Mouse (Mus musculus): ENCODE results near the gene Vsnl1.

Vsnl1 gene

DNA sequence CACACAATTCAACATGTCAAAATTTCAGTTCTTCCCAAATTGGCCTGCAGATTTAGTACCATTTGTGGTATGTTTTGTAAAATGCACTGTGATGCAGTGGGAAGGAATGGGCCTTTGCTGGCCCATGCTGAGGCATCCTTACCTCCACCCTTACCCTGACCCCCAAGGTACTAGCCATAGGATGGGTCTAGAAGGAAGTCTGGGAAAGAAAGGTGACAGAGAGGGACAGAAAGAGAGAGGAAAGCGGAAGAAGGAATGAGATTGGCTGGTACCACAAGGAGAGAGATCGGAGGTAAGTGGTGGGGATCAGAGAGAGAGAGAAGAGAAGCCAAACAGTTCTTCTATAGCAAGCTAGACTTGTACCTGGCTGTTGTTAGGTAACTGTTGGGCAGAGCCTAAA, 125.3 kb downstream of the Vsnl1 start:
- ChIA-PET CTCF (interaction anchor here in 1 of 4 experiments (1.8 kb wide), 1 partner anchor 115 kb away, joined by 7 read pairs; no protein-coding TSS in a partner anchor), POLR2A (interaction anchor here in 1 of 4 experiments (1.7 kb wide), 1 partner anchor 47 kb away, joined by 5 read pairs; no protein-coding TSS in a partner anchor)

DNA sequence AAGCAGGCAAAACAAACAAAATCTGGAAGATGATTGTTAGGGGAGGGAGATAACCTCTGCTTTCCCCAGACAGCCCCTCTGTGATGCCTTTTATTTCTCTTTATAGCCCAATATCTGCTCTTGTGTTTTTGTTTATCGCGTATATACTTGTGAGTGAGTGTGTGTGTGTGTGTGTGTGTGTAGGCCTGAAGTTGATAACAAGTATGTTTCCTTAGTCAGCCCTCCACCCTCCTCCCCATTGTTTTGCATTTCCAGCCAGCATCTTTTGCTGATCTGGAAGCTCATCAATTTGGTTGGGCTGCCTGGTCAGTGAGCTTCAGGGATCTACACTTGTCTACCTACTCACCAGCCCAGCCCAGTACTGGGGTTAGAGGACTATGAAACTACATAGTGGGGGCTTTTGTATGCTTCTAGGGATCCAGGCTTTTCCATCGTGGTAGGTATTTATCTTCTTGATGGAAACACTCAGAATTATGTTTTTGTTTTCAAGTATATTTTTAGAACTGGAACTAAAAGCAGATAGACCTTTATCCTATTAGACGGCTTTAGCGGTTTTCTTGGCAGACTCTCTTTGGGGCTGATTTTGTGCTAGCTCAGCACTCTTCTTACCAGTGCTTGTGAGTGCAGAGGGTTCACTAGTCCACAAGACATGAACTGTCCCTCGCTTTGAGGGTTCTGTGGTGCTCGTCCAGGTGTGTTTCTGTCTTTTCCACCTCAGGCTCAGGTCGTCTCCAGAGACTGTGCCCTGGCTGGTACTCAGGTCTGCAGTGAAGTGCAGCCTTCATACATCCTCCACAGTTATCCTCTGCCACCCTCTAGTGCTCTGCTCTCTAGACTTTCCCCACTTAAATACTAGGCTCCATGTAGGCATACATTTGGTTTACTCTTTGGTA, 129.4 kb downstream of the Vsnl1 start:
- ChIA-PET CTCF (interaction anchor here in 1 of 4 experiments (1.0 to 1.2 kb wide), 2 partner anchors 111 kb away, joined by 3 to 4 read pairs; no protein-coding TSS in a partner anchor), POLR2A (interaction anchor here in 3 of 4 experiments (0.6 to 1.4 kb wide), 4 partner anchors 10 to 1038 kb away, joined by 3 to 4 read pairs (median 4); no protein-coding TSS in a partner anchor)

DNA sequence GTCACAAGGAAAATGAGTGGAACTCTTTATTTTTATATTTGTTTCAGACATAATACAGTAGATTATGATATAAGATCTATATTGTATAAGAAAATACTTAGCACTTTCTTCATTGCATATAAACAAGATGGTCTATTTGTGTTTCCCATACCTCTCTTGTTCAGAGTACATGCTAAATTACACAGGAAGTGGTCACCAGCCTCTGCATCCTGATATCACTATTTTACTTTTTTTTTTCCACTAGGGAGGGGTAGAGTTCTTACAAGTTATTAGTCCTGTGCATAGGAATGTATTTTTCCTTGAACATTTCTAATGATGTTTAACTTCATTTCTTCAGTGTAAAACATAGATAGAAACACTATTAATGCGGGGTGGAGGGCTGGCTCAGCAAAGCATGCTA, 135.6 kb downstream of the Vsnl1 start:
- POLR2A ChIA-PET = interaction anchor here in 2 of 4 experiments (1.4 to 4.4 kb wide), 4 partner anchors 12 to 35 kb away, joined by 3 to 19 read pairs (median 4); partner anchors contain the start of genes Gen1 (in 2 of the 2) and Smc6 (in 2 of the 2)
- CTCF ChIA-PET = no interaction called here

DNA sequence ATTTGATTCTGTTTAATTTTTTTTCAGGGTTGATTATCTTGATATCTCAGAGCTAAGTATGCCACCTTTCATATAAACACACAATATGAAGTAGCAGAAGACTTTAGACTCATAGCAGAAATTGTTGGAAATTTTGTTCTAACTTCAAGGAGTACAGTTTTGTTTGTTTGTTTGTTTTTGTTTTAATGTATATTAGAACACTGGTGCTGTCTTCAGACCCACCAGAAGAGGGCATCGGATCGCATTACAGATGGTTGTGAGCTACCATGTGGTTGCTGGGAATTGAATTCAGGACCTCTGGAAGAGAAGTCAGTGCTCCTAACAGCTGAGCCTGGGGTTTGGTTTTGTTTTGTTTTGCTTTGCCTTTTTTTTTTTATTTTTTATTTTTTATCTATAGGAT, 150.0 kb downstream of the Vsnl1 start:
- CTCF ChIA-PET = interaction anchor here in 3 of 4 experiments (0.6 to 1.4 kb wide), 7 partner anchors 26 to 91 kb away, joined by 3 to 9 read pairs (median 3); no protein-coding TSS in a partner anchor
- POLR2A ChIA-PET = no interaction called here

DNA sequence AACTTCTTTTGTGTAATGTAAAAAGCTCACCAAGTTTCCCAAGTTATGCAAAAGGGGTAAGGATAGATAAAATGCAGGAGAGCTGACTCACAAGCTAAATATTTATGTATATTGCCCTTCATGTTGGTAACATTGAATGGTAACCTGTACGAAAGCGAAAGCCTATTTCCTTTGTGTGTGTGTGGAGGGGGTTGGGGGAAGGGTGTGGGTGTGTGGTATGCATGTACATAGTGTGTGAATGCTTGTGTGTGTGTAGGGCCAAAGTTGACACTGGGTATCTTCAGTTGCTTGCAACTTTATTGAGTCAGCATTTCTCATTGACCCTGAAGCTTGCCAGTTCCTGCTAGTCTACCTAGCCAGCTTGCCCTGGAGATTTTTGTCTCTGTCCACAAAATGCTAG, 154.8 kb downstream of the Vsnl1 start:
- CTCF ChIA-PET = interaction anchor here in 1 of 4 experiments (1.4 kb wide), 1 partner anchor 85 kb away, joined by 3 read pairs; no protein-coding TSS in a partner anchor
- POLR2A ChIA-PET = interaction anchor here in 3 of 4 experiments (0.5 to 1.5 kb wide), 4 partner anchors 15 to 150 kb away, joined by 3 to 13 read pairs (median 4); partner anchors contain the start of genes Gen1 (in 2 of the 3) and Smc6 (in 2 of the 3)

DNA sequence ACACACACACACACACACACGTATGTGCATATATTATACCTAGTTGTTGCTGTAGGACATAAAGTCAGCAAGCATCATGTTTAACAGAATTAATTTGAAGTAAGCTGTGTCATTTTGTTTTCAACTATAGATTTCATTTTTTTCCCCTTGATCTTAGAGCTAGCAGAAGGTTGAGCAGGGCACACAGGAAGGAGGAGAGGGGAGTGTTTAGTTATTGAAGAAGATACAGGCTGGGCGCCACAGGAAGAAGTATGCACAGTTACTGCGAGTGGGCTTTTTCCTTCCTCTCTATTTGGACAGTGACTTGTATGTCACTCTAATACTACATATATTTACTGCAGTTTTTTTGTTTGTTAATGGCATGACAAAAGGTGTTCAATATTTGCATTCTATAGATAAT, 156.5 kb downstream of the Vsnl1 start:
- ChIA-PET POLR2A (interaction anchor here in 1 of 4 experiments (4.1 kb wide), 1 partner anchor 13 kb away, joined by 19 read pairs; the partner anchor contains the start of genes Gen1 and Smc6), CTCF (no interaction called here)

DNA sequence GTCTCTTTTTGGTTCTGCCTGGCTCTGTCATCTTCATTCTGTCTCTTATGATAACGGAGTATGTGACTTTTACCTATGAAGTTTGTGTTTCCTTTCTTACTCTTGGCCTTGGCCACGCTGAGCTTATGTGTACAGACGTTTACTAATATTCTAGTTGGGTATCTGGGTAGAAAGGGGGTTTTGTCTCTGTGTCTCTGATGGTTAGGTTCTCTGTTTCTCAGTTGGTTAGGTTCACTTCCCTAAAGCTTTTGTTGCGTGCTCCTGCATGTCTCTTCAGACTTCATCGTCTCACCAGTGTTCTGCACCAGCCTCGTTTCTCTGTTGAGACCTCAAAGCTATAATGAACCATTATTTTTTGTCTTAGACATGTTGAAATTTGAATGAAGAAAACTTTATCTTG, 159.2 kb downstream of the Vsnl1 start:
- POLR2A ChIA-PET = interaction anchor here in 2 of 4 experiments (2.2 to 4.1 kb wide), 3 partner anchors 11 to 26 kb away, joined by 6 to 19 read pairs (median 16); partner anchors contain the start of genes Gen1 (in 2 of the 2) and Smc6 (in 2 of the 2)
- CTCF ChIA-PET = interaction anchor here in 2 of 4 experiments (0.5 to 2.2 kb wide), 2 partner anchors 31 to 81 kb away, joined by 3 to 9 read pairs; no protein-coding TSS in a partner anchor

DNA sequence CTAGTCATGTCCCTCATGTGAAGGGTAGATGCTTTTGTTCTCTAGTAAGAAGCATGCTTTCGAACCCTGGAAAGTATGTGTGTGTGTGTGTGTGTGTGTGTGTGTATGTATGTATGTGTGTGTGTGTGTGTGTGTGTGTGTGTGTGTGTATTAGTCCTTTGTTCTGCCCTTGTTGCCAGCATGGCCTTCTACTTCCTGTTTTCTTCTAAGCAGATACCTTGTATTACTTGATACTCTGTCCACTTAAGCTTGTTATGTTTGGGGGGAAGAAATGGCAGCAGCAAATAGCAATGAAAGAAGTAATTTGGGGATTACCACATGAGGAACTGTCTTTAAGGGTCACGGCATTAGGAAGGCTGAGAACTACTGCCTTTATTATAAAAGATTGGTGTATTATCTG, 159.8 kb downstream of the Vsnl1 start:
- ChIA-PET POLR2A (interaction anchor here in 2 of 4 experiments (2.2 to 4.1 kb wide), 3 partner anchors 10 to 26 kb away, joined by 6 to 19 read pairs (median 16); partner anchors contain the start of genes Gen1 (in 2 of the 2) and Smc6 (in 2 of the 2)), CTCF (interaction anchor here in 1 of 4 experiments (2.2 kb wide), 1 partner anchor 80 kb away, joined by 9 read pairs; no protein-coding TSS in a partner anchor)

All from embryonic stem cell, embryonic (primary cell).